Comparison of ENCODE assay signal across 27 mouse cellular contexts in the genomic region with DNA sequence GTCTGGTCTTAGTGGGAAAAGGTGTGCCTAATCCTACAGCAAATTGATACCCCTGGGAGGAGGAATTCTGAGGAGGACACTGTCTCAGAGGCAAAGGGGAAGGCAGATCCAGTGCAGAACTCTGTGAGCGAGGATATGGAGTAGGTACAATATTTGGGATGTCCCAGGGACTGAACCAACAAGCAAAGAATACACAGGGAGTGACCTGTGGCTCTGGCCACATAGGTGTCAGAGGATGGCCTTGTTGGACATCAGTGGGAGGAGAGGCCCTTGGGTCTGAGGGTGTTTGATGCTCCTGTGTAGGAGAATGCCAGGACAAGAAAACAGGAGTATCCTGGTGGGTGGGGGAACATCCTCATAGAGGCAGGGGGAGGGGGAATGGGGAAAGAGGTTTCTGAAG.
"Had no signal": no experiment of that assay in that cellular context is flagged by ENCODE, and none has a peak within 500 bp of the region (broad histone marks: within the 10 kb centered on the region; RNA-seq: fewer than 3 reads in every experiment).

No protein-coding gene starts in this region.

- H3K4me1 ChIP-seq: embryonic facial prominence, embryonic 10.5 days; embryonic facial prominence, embryonic 12.5 days; embryonic facial prominence, embryonic 13.5 days; embryonic facial prominence, embryonic 15.5 days; forebrain, embryonic 10.5 days; forebrain, embryonic 13.5 days; forebrain, embryonic 15.5 days had no signal

- H3K9ac ChIP-seq: embryonic facial prominence, embryonic 12.5 days; embryonic facial prominence, embryonic 13.5 days; embryonic facial prominence, embryonic 15.5 days; forebrain, embryonic 13.5 days; forebrain, embryonic 15.5 days; forebrain, postnatal 0 days had no signal

- ATAC-seq: forebrain, embryonic 13.5 days; forebrain, embryonic 14.5 days; forebrain, embryonic 15.5 days; forebrain, postnatal 0 days had no signal

- DNase-seq: cerebellum, adult 18-20 months; cerebellum, adult 2 months; cerebellum, adult 8-10 months; cerebellum, adult 9-10 months; cerebellum, adult 9-11 months; cerebellum, postnatal 10 days; cerebellum, postnatal 14 days; cerebellum, postnatal 25 days; cerebellum, postnatal 36 days; embryo, embryonic 11 days; forebrain, postnatal 0 days; gastrocnemius, adult 2 months; gastrocnemius, postnatal 10 days; gastrocnemius, postnatal 14 days; gastrocnemius, postnatal 25 days; gastrocnemius, postnatal 36 days; heart, adult 18-20 months; heart, adult 2 months had no signal

- H3K4me2 ChIP-seq: embryonic facial prominence, embryonic 12.5 days; embryonic facial prominence, embryonic 13.5 days; embryonic facial prominence, embryonic 15.5 days; forebrain, embryonic 13.5 days; forebrain, embryonic 15.5 days had no signal

- H3K27ac ChIP-seq: embryonic facial prominence, embryonic 10.5 days; embryonic facial prominence, embryonic 12.5 days; embryonic facial prominence, embryonic 13.5 days; embryonic facial prominence, embryonic 15.5 days; forebrain, embryonic 10.5 days; forebrain, embryonic 13.5 days; forebrain, embryonic 15.5 days; gastrocnemius, adult 2 months; heart, adult 2 months had no signal

- H3K4me3 ChIP-seq: embryonic facial prominence, embryonic 10.5 days; embryonic facial prominence, embryonic 12.5 days; embryonic facial prominence, embryonic 13.5 days; embryonic facial prominence, embryonic 15.5 days; erythroblast, embryonic 14.5 days; forebrain, embryonic 10.5 days; forebrain, embryonic 13.5 days; forebrain, embryonic 15.5 days; gastrocnemius, adult 2 months; heart, adult 2 months had no signal

- H3K27me3 ChIP-seq: embryonic facial prominence, embryonic 12.5 days; embryonic facial prominence, embryonic 13.5 days; embryonic facial prominence, embryonic 15.5 days; forebrain, embryonic 13.5 days; forebrain, embryonic 15.5 days had no signal

- H3K36me3 ChIP-seq: embryonic facial prominence, embryonic 10.5 days; embryonic facial prominence, embryonic 12.5 days; embryonic facial prominence, embryonic 13.5 days; embryonic facial prominence, embryonic 15.5 days; forebrain, embryonic 10.5 days; forebrain, embryonic 15.5 days had no signal

- H3K9me3 ChIP-seq: embryonic facial prominence, embryonic 10.5 days; embryonic facial prominence, embryonic 12.5 days; embryonic facial prominence, embryonic 13.5 days; embryonic facial prominence, embryonic 15.5 days; forebrain, embryonic 10.5 days; forebrain, embryonic 13.5 days; forebrain, embryonic 15.5 days had no signal
